Mouse (Mus musculus): ENCODE measurements at regions not wholly inside any gene's neighbourhood (a gene's known extent, or its start where the extent isn't known, plus 50 kb on each side); places are given as distances from the start of the nearest gene placed in this dataset.

DNA sequence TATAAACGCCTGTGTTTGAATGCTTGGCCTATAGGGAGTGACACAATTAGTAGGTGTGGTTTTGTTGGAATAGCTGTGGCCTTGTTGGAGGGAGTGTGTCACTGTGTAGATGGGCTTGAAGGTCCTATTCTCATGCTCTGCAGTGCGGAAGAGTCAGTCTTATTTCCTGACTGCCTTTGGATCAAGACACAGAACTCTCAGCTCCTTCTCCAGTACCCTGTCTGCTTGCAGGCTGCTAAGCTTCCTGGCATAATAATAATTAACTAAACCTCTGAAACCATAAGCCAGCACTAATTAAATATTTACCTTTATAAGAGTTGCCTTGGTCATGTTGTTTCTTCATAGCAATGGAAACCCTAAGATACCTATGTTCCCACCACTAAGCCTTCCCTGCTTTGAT lies 409.8 kb upstream of the Sall1 start:
- no peak for DNase-seq (ENCODE audit: low spot score in 2 of 2)

DNA sequence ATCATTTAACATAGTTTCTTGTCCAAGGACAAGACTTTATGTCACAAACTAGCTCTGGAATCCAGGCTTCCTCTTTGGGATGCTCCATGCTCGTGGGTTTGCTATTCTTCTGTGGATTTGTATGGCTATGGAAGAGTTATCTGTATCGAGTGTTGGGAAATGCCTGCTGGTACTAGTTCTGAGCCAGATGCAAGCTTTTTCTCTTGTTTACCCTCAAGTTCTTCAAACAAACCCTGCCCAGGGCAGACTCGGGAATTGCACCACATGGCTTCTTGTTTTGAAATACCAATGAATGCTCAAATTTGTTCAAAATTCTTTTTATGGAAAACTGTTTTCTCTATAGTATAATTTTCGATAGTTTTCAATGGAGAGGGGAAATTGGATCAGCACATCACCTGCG lies 400.5 kb upstream of the Sall1 start:
- no peak for DNase-seq (ENCODE audit: low spot score in 2 of 2)

- no peak for DNase-seq (ENCODE audit: low spot score in 2 of 2)
Measured at GRCm38 (mm10) chr8:89439304-89439703, 395.3 kb upstream of the Sall1 start.

- no peak for DNase-seq (ENCODE audit: low spot score in 2 of 2)
Measured at GRCm38 (mm10) chr8:89426969-89427368, 383.0 kb upstream of the Sall1 start.

GRCm38 (mm10) chr8:89415287-89415686 lies 371.3 kb upstream of the Sall1 start:
- no peak for DNase-seq (ENCODE audit: low spot score in 2 of 2)

- DNase-seq (ENCODE audit: low spot score in 2 of 2), result no peak
Measured at GRCm38 (mm10) chr8:89412500-89412899, 368.5 kb upstream of the Sall1 start.

DNA sequence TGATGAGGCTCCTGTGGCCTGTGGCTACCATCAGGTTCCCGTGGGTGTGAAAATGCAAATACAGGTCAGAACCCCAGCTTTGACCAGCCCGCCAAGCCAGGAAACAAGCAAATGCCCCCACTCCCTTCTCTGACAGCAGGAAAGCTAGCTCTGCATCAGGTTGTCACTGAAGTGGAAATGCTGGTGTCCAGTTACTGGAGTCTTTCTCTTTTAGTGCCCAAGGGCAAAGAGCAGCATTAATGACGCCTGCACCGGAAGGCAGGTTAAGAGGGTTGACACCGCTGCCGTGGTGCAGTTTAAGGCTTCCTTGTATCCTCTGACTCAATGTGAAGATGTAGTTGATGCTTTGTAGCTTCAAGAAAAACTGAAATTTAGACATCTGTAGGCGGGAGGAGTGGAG lies 368.1 kb upstream of the Sall1 start:
- no peak for DNase-seq (ENCODE audit: low spot score in 2 of 2)

GRCm38 (mm10) chr8:89406688-89407087 lies 362.7 kb upstream of the Sall1 start:
- DNase-seq (ENCODE audit: low spot score in 2 of 2), result no peak

- no peak for DNase-seq (ENCODE audit: low spot score in 2 of 2)
Measured at GRCm38 (mm10) chr8:89404287-89404686, 360.3 kb upstream of the Sall1 start.

DNA sequence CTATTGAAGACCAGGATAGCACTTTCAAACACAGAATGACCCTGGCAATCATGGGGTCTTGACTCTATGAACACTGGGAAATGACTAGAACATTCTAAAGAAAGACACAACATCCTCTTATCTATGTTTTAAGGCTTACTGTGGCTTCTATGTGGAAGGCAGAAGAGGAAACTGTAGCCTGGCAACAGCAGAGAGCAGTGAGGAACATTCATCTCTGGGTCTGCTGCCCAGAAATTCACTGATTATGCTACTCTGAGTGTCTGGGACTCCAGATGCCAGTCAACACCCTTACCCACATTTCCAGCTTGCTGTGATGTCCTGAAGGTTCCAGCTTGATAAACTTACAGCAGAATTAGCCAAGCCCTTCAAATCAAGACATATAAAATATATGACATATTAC lies 352.7 kb upstream of the Sall1 start:
- DNase-seq (ENCODE audit: low spot score in 2 of 2), result no peak

GRCm38 (mm10) chr8:89392749-89393148 lies 348.8 kb upstream of the Sall1 start:
- no peak for DNase-seq (ENCODE audit: low spot score in 2 of 2)

GRCm38 (mm10) chr8:89388761-89389160 lies 344.8 kb upstream of the Sall1 start:
- no peak for DNase-seq (ENCODE audit: low spot score in 2 of 2)

GRCm38 (mm10) chr8:89387295-89387694 lies 343.3 kb upstream of the Sall1 start:
- DNase-seq (ENCODE audit: low spot score in 2 of 2), result no peak

DNA sequence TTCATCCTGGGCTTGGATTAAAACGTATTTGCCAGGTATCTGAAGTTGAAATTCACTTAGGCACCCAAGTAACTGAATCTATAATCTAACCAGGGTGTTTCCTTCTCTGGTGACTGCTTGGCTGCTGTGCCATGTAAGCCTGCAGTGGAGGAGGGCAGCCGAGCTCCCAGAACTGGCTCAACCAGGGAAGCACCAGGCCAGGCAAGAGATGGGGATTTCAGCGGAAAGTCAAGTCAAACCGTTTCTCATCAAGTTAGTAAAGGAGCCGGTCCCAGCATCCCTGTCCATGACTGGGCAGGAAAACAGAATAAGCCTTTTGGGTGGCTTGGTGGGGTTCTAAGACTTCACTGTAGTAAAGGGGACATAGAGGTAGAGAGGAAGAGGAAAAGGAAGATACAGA lies 341.1 kb upstream of the Sall1 start:
- DNase-seq (ENCODE audit: low spot score in 2 of 2), result no peak

- no peak for DNase-seq (ENCODE audit: low spot score in 2 of 2)
Measured at GRCm38 (mm10) chr8:89383781-89384180, 339.8 kb upstream of the Sall1 start.

- DNase-seq (ENCODE audit: low spot score in 2 of 2), result no peak
Measured at GRCm38 (mm10) chr8:89382538-89383380, 338.8 kb upstream of the Sall1 start.

GRCm38 (mm10) chr8:89380436-89380835 lies 336.5 kb upstream of the Sall1 start:
- no peak for DNase-seq (ENCODE audit: low spot score in 2 of 2)

- no peak for DNase-seq (ENCODE audit: low spot score in 2 of 2)
Measured at GRCm38 (mm10) chr8:89372761-89373160, 328.8 kb upstream of the Sall1 start.

GRCm38 (mm10) chr8:89371773-89372132 lies 327.8 kb upstream of the Sall1 start:
- no peak for DNase-seq (ENCODE audit: low spot score in 2 of 2)

DNA sequence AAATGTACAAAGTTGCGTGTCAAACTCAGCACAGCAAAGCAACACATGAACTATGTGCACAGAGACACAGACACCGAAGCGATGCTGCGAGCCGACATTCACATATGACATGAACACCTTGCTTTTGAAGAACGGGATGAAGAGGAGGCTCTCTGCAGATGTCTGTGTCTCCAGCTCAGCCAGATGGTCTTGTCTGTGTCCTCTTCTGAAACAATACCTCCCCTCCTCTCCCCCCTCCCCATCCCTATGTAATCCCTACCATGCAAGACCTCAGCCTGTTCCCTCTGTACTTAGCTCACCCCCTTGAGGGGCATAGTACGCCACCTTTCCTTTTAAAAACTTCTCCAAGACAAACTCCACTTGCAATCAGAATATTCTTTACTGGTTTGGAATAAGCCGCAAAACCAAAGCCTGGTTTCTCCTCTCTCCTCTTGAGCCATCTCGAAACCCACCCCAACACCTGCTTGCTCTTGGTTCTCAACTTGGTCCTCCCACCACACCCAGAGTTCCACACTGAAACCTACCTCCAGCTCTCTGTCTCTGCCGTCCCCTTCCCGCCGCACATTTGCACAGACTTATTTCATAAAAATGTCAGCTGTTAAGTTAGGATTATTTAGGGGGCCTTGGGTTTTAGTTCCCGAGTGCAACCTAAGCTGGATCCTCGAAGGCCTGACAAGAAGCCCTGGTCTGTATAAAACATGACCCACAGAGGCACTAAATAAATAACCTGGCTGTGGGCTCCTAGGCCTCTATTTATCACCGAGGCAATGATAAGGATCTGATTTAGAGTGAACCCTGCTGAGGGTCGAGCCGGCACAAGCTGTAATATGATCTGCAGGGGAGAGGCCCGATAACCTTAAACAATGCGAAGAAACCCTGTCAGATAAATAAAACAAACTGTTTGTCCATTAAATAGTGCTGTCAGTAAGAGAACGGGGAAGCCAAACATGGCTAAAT lies 327.1 kb upstream of the Sall1 start:
- DNase-seq (ENCODE audit: low spot score in 2 of 2), result no peak

GRCm38 (mm10) chr8:89365430-89365829 lies 321.5 kb upstream of the Sall1 start:
- DNase-seq (ENCODE audit: low spot score in 2 of 2), result no peak

DNA sequence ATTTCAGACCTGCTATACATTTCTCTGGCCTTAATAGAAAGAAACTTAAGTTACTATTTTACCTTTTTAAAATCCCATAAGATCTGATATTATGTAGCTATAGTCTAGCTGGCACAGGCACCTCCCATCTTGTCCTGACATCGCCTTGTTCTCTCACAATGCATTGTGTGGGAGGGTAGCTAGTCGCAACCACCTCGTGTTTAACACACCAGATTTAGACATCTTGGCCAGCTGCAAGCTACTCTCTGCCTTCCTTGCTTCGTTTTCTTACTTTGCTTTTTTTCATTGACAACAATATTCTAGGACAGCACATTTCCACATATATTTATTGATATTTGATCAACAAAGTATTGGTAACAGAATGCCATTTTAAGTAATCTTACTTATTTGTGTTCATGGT lies 314.4 kb upstream of the Sall1 start:
- DNase-seq (ENCODE audit: low spot score in 2 of 2), result no peak

GRCm38 (mm10) chr8:89345547-89345946 lies 301.6 kb upstream of the Sall1 start:
- no peak for DNase-seq (ENCODE audit: low spot score in 2 of 2)
